ENCODE assay signal across 10 mouse cellular contexts in the genomic region with DNA sequence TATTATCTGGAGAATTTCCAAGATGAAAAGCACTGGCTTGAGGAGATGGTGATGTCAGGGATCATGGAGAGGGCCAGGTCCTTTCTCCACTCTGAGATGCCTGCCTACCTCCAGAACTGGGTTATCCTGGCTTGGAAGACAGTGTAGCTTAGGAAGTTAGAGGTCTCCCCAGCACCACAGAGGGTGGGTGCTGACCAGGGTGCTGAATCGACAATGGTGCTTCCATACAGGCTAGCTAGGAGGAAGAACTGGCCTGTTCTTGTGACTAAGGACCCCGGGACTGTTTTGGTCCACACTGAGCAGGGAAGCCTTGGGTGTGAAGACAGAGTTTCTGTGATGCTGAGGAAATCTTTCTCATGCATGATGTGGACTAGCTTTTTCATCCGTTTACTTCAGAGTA. TPM values are rescaled to one million over a fixed set of nuclear protein-coding genes. Genes with fewer than 3 reads are reported as not detected.
DNase-seq lines count a peak whose midpoint lies in the region; ATAC-seq and TF ChIP-seq lines count a peak whose summit lies in the region.
"Had no signal": no experiment of that assay in that cellular context is flagged by ENCODE, and none has a peak within 500 bp of the region (broad histone marks: within the 10 kb centered on the region; RNA-seq: fewer than 3 reads in every experiment).

No protein-coding gene starts in this region.

- H3K27ac ChIP-seq in forebrain, embryonic 11.5 days (ENCODE audit: low read depth, low read length) = no peak overlapping the region
- no peak overlapping the region for H3K27ac ChIP-seq in cerebellum, adult 2 months (ENCODE audit: insufficient read depth, low read length)
- H3K27ac ChIP-seq: embryonic facial prominence, embryonic 15.5 days had no signal

- ATAC-seq in granulocyte monocyte progenitor cell, adult 5-6 weeks (replicated peaks; ENCODE audit: poor library complexity, severe bottlenecking) = peak; percentile 65
- no peak for ATAC-seq in forebrain, embryonic 11.5 days (replicated peaks; ENCODE audit: low FRiP score)

- peak; percentile 32 for DNase-seq in adrenal gland, postnatal 25 days
- DNase-seq in adrenal gland, adult 18-20 months (ENCODE audit: low spot score in 2 of 2) = no peak
- peak; percentile 6 for DNase-seq in ovary, postnatal 14 days (ENCODE audit: low spot score)
- no peak for DNase-seq in ovary, postnatal 10 days (ENCODE audit: low spot score)
- DNase-seq in splenic B cell, adult 2 months (ENCODE audit: low read depth, low spot score) = peak; percentile 18
- DNase-seq in forebrain, embryonic 11.5 days (ENCODE audit: low spot score) = no peak
- no peak for DNase-seq in cerebellum, adult 2 months

- H3K27me3 ChIP-seq in splenic B cell, adult 2 months (ENCODE audit: control insufficient read depth, insufficient read depth, low read length, poor library complexity, severe bottlenecking) = no peaks in the 10 kb centered on the region
- no peaks in the 10 kb centered on the region for H3K27me3 ChIP-seq in forebrain, embryonic 11.5 days (ENCODE audit: control insufficient read depth, insufficient read depth, low read length)
- no peaks in the 10 kb centered on the region for H3K27me3 ChIP-seq in cerebellum, adult 2 months (ENCODE audit: control insufficient read depth, insufficient read depth, low read length)
- H3K27me3 ChIP-seq: embryonic facial prominence, embryonic 15.5 days had no signal

- H3K36me3 ChIP-seq in splenic B cell, adult 2 months (ENCODE audit: control insufficient read depth, insufficient read depth, low read length, poor library complexity, severe bottlenecking) = peaks cover 3% of the 10 kb centered on the region
- no peaks in the 10 kb centered on the region for H3K36me3 ChIP-seq in forebrain, embryonic 11.5 days (ENCODE audit: control insufficient read depth, insufficient read depth, low read length)

- WGBS in forebrain, embryonic 11.5 days = 42% methylated on average over 3 of the region's 3 CpGs
- 52% methylated on average over 3 of the region's 3 CpGs for WGBS in cerebellum, adult 2 months

- no peak overlapping the region for H3K9ac ChIP-seq in forebrain, embryonic 11.5 days (ENCODE audit: low read length)
- H3K9ac ChIP-seq: embryonic facial prominence, embryonic 15.5 days had no signal

- no peak for TF ChIP-seq CTCF in cerebellum, adult 2 months (IDR thresholded peaks at IDR 0.05; ENCODE audit: borderline replicate concordance, insufficient read depth, low read depth, low read length)

- no peak overlapping the region for H3K4me3 ChIP-seq in forebrain, embryonic 11.5 days (ENCODE audit: low read depth, low read length)
- H3K4me3 ChIP-seq in cerebellum, adult 2 months (replicated peaks; ENCODE audit: insufficient read depth, low read depth, low read length) = no peak overlapping the region
- H3K4me3 ChIP-seq: embryonic facial prominence, embryonic 15.5 days; megakaryocyte, embryonic 14.5 days had no signal

- TF ChIP-seq POLR2A in cerebellum, adult 2 months (IDR thresholded peaks at IDR 0.05; ENCODE audit: borderline replicate concordance, insufficient read depth, low read length) = no peak

- no peaks in the 10 kb centered on the region for H3K4me1 ChIP-seq in forebrain, embryonic 11.5 days (replicated peaks; ENCODE audit: control insufficient read depth, insufficient read depth, low read length)
- no peaks in the 10 kb centered on the region for H3K4me1 ChIP-seq in cerebellum, adult 2 months (ENCODE audit: control insufficient read depth, insufficient read depth, low read length)
- H3K4me1 ChIP-seq: embryonic facial prominence, embryonic 15.5 days; megakaryocyte, embryonic 14.5 days had no signal

- H3K9me3 ChIP-seq in forebrain, embryonic 11.5 days (ENCODE audit: control insufficient read depth, low read length) = no peaks in the 10 kb centered on the region
- H3K9me3 ChIP-seq: embryonic facial prominence, embryonic 15.5 days; megakaryocyte, embryonic 14.5 days had no signal

- H3K4me2 ChIP-seq in forebrain, embryonic 11.5 days (ENCODE audit: low read depth, low read length, severe bottlenecking) = no peak overlapping the region
- H3K4me2 ChIP-seq: embryonic facial prominence, embryonic 15.5 days had no signal

RNA-seq across cellular contexts. Expression of a gene that starts 10.8 kb away (rescaled TPM):
- total RNA-seq in adrenal gland, postnatal 25 days (2021) = 0.90 and 1.4 TPM in 2 replicates
- under 1 TPM; 0.83 TPM for total RNA-seq in adrenal gland, adult 18-20 months (2021)
- total RNA-seq in granulocyte monocyte progenitor cell, adult 5-6 weeks (2014; fragmentation: Nextera tagmentation) = not detected in 2 replicates
- not detected in 2 replicates for total RNA-seq in granulocyte monocyte progenitor cell, adult 5-6 weeks (2017)
- 6.9 and 7.7 TPM in 2 replicates for polyA plus RNA-seq in forebrain, embryonic 11.5 days (2014; fragmentation: Nextera tagmentation; extraction: Ambion mirVana)
- 6.8 and 6.9 TPM in 2 replicates for polyA plus RNA-seq in cerebellum, adult 2 months (2012; rRNA removed)

RNA-seq across cellular contexts. Expression of a gene that starts 31.3 kb away (rescaled TPM):
- total RNA-seq in adrenal gland, postnatal 25 days (2021) = 35.7 and 41.0 TPM in 2 replicates
- total RNA-seq in adrenal gland, adult 18-20 months (2021) = 10 to 100 TPM; 29.7 to 31.0 TPM
- total RNA-seq in granulocyte monocyte progenitor cell, adult 5-6 weeks (2014; fragmentation: Nextera tagmentation) = 37.5 and 39.5 TPM in 2 replicates
- 9.5 and 12.6 TPM in 2 replicates for total RNA-seq in granulocyte monocyte progenitor cell, adult 5-6 weeks (2017)
- 46.8 and 51.9 TPM in 2 replicates for polyA plus RNA-seq in forebrain, embryonic 11.5 days (2014; fragmentation: Nextera tagmentation; extraction: Ambion mirVana)
- polyA plus RNA-seq in cerebellum, adult 2 months (2012; rRNA removed) = 49.5 and 50.4 TPM in 2 replicates

RNA-seq across cellular contexts. Expression of a gene that starts 44.3 kb away (rescaled TPM):
- 0.18 TPM in 1 of 2 replicates, not detected in the other for total RNA-seq in adrenal gland, postnatal 25 days (2021)
- total RNA-seq in adrenal gland, adult 18-20 months (2021) = not detected
- total RNA-seq in granulocyte monocyte progenitor cell, adult 5-6 weeks (2014; fragmentation: Nextera tagmentation) = not detected in 2 replicates
- total RNA-seq in granulocyte monocyte progenitor cell, adult 5-6 weeks (2017) = not detected in 2 replicates
- polyA plus RNA-seq in forebrain, embryonic 11.5 days (2014; fragmentation: Nextera tagmentation; extraction: Ambion mirVana) = not detected in 2 replicates
- 0.10 and 0.13 TPM in 2 replicates for polyA plus RNA-seq in cerebellum, adult 2 months (2012; rRNA removed)
- polyA plus RNA-seq: embryonic facial prominence, embryonic 15.5 days had no signal

Comparison
In these comparisons a context has a peak if more than half of its experiments do, and no peak if none do; other contexts are left out.
1. DNase-seq: peak in adrenal gland, postnatal 25 days (single experiment), ovary, postnatal 14 days (single experiment) and splenic B cell, adult 2 months (single experiment); none in adrenal gland, adult 18-20 months (0 of 2), ovary, postnatal 10 days (single experiment), forebrain, embryonic 11.5 days (single experiment) and cerebellum, adult 2 months (0 of 2).